Mouse (Mus musculus) liver, embryonic 16.5 days (tissue): ENCODE results near the gene Ffar4. TPM values are rescaled to one million over a fixed set of nuclear protein-coding genes. Genes with fewer than 3 reads are reported as not detected.

Source experiments
- ATAC-seq: fragments of 200-750 bp; cut with Nextera tagmentation; 2 replicates; pipeline ENCODE4 v1.8.0; 2017; ENCODE audit warnings: low read depth, mild to moderate bottlenecking, moderate number of reproducible peaks, moderate library complexity
- H3K27ac ChIP-seq: fragments of 300-500 bp; sonication (generic); 2 replicates; pipeline ENCODE4 v1.5.1; 2014; ENCODE audit warnings: mild to moderate bottlenecking, low read length
- H3K27me3 ChIP-seq: fragments of 300-500 bp; sonication (generic); 2 replicates; pipeline ENCODE4 v1.6.1; 2014; ENCODE audit warnings: low read depth, low read length, mixed read lengths; ENCODE audit not compliant: control insufficient read depth, insufficient read depth
- H3K36me3 ChIP-seq: fragments of 300-500 bp; sonication (generic); 2 replicates; pipeline ENCODE4 v1.6.1; 2014; ENCODE audit warnings: mild to moderate bottlenecking; ENCODE audit not compliant: control insufficient read depth, insufficient read depth
- H3K4me1 ChIP-seq: fragments of 300-500 bp; sonication (generic); 2 replicates; pipeline ENCODE4 v1.6.1; 2014; ENCODE audit warnings: low read depth, low read length, mixed read lengths; ENCODE audit not compliant: control insufficient read depth
- H3K4me2 ChIP-seq: fragments of 300-500 bp; sonication (generic); 2 replicates; pipeline ENCODE4 v1.6.1; 2014; ENCODE audit warnings: low read depth, low read length, mixed read lengths
- H3K4me3 ChIP-seq: fragments of 300-500 bp; sonication (generic); 2 replicates; pipeline ENCODE4 v1.5.1; 2014; ENCODE audit warnings: low read depth, mild to moderate bottlenecking, low read length
- H3K9ac ChIP-seq: fragments of 300-500 bp; sonication (generic); 2 replicates; pipeline ENCODE4 v1.6.1; 2014; ENCODE audit warnings: low read depth, low read length
- H3K9me3 ChIP-seq: fragments of 300-500 bp; sonication (generic); replicated peaks from 2 replicates; pipeline ENCODE4 v1.6.1; 2016; ENCODE audit warnings: low read length; ENCODE audit not compliant: control insufficient read depth
- WGBS: fragments of 180-500 bp; shearing (Covaris S2); extraction: QIAGEN DNeasy Blood & Tissue Kit; methylation state at CpG from one replicate; pipeline ENCODE4 v1.1.7; 2014; ENCODE audit not compliant: insufficient replicate concordance; 5-methylcytosine and 5-hydroxymethylcytosine counted together
- polyA plus RNA-seq: library from polyadenylated mRNA; unstranded; fragments of >200 nt; fragmentation: Nextera tagmentation; extraction: Ambion mirVana; gene quantifications from 2 replicates; pipeline ENCODE4 v1.2.1, GENCODE M21; 2015

Gene Ffar4
- polyA plus RNA-seq, 1 experiment from 2014 or later = 0.27 TPM

GRCm38 (mm10) chr19:38063201-38063600, 33.7 kb upstream of the Ffar4 start:
- no peak for ATAC-seq
- 70% methylated on average over 3 of the region's 3 CpGs for WGBS
- Histone ChIP-seq H3K9ac (no peak overlapping the region), H3K27ac (no peak overlapping the region), H3K4me2 (no peak overlapping the region), H3K4me3 (no peak overlapping the region), H3K4me1 (no peaks in the 10 kb centered on the region), H3K9me3 (no peaks in the 10 kb centered on the region), H3K27me3 (no peaks in the 10 kb centered on the region), H3K36me3 (no peaks in the 10 kb centered on the region; the same call in 1 of the 2 replicates)

- H3K9me3 ChIP-seq = no peaks in the 10 kb centered on the region
- WGBS = 53% methylated on average over 1 of the region's 1 CpGs
- no peak overlapping the region for H3K4me2 ChIP-seq
- H3K9ac ChIP-seq = no peak overlapping the region
- H3K27ac ChIP-seq = no peak overlapping the region
- no peak for ATAC-seq
- H3K27me3 ChIP-seq = no peaks in the 10 kb centered on the region
- H3K36me3 ChIP-seq = no peaks in the 10 kb centered on the region
- no peak overlapping the region for H3K4me3 ChIP-seq
- H3K4me1 ChIP-seq = no peaks in the 10 kb centered on the region
Observed at GRCm38 (mm10) chr19:38064051-38064450, 32.8 kb upstream of the Ffar4 start.

GRCm38 (mm10) chr19:38073226-38073625, 23.6 kb upstream of the Ffar4 start:
- no peak overlapping the region for H3K4me2 ChIP-seq
- WGBS = 77% methylated on average over 5 of the region's 5 CpGs
- no peak overlapping the region for H3K27ac ChIP-seq
- H3K9ac ChIP-seq = no peak overlapping the region
- H3K9me3 ChIP-seq = no peaks in the 10 kb centered on the region
- no peaks in the 10 kb centered on the region for H3K4me1 ChIP-seq
- no peaks in the 10 kb centered on the region for H3K36me3 ChIP-seq
- no peaks in the 10 kb centered on the region for H3K27me3 ChIP-seq
- H3K4me3 ChIP-seq = no peak overlapping the region
- no peak for ATAC-seq

GRCm38 (mm10) chr19:38075051-38075450, 21.8 kb upstream of the Ffar4 start:
- H3K4me3 ChIP-seq = no peak overlapping the region
- ATAC-seq = no peak
- no peaks in the 10 kb centered on the region for H3K9me3 ChIP-seq
- H3K36me3 ChIP-seq = no peaks in the 10 kb centered on the region
- 63% methylated on average over 11 of the region's 11 CpGs for WGBS
- H3K9ac ChIP-seq = no peak overlapping the region
- no peak overlapping the region for H3K4me2 ChIP-seq
- no peak overlapping the region for H3K27ac ChIP-seq
- no peaks in the 10 kb centered on the region for H3K27me3 ChIP-seq
- H3K4me1 ChIP-seq = no peaks in the 10 kb centered on the region

- H3K36me3 ChIP-seq = no peaks in the 10 kb centered on the region
- no peak overlapping the region for H3K4me3 ChIP-seq
- H3K9ac ChIP-seq = no peak overlapping the region
- H3K4me2 ChIP-seq = no peak overlapping the region
- no peak for ATAC-seq
- WGBS = 73% methylated on average over 2 of the region's 2 CpGs
- H3K27me3 ChIP-seq = no peaks in the 10 kb centered on the region
- no peak overlapping the region for H3K27ac ChIP-seq
- no peaks in the 10 kb centered on the region for H3K9me3 ChIP-seq
- H3K4me1 ChIP-seq = no peaks in the 10 kb centered on the region
Observed at GRCm38 (mm10) chr19:38076251-38076650, 20.6 kb upstream of the Ffar4 start.

- no peaks in the 10 kb centered on the region for H3K36me3 ChIP-seq
- no peak overlapping the region for H3K27ac ChIP-seq
- no peak overlapping the region for H3K9ac ChIP-seq
- H3K27me3 ChIP-seq = no peaks in the 10 kb centered on the region
- H3K4me1 ChIP-seq = no peaks in the 10 kb centered on the region
- H3K4me2 ChIP-seq = no peak overlapping the region
- WGBS = 54% methylated on average over 3 of the region's 3 CpGs
- ATAC-seq = no peak
- no peaks in the 10 kb centered on the region for H3K9me3 ChIP-seq
- no peak overlapping the region for H3K4me3 ChIP-seq
Observed at GRCm38 (mm10) chr19:38077851-38078540, 18.9 kb upstream of the Ffar4 start.

GRCm38 (mm10) chr19:38081361-38081760, 15.5 kb upstream of the Ffar4 start:
- no peak overlapping the region for H3K4me2 ChIP-seq
- no peak for ATAC-seq
- no peak overlapping the region for H3K4me3 ChIP-seq
- H3K4me1 ChIP-seq = no peaks in the 10 kb centered on the region
- H3K9ac ChIP-seq = no peak overlapping the region
- H3K9me3 ChIP-seq = no peaks in the 10 kb centered on the region
- no peaks in the 10 kb centered on the region for H3K36me3 ChIP-seq
- WGBS = 50% methylated on average over 3 of the region's 3 CpGs
- H3K27me3 ChIP-seq = no peaks in the 10 kb centered on the region
- no peak overlapping the region for H3K27ac ChIP-seq

GRCm38 (mm10) chr19:38082931-38083525, 13.8 kb upstream of the Ffar4 start:
- 36% methylated on average over 5 of the region's 5 CpGs for WGBS
- no peak for ATAC-seq
- H3K27ac ChIP-seq = no peak overlapping the region

GRCm38 (mm10) chr19:38085841-38086240, 11.0 kb upstream of the Ffar4 start:
- H3K9ac ChIP-seq = no peak overlapping the region
- no peaks in the 10 kb centered on the region for H3K36me3 ChIP-seq
- no peak for ATAC-seq
- no peak overlapping the region for H3K4me3 ChIP-seq
- H3K4me1 ChIP-seq = no peaks in the 10 kb centered on the region
- no peaks in the 10 kb centered on the region for H3K27me3 ChIP-seq
- H3K9me3 ChIP-seq = no peaks in the 10 kb centered on the region
- H3K27ac ChIP-seq = no peak overlapping the region
- H3K4me2 ChIP-seq = no peak overlapping the region
- WGBS = 62% methylated on average over 4 of the region's 4 CpGs

More at GRCm38 (mm10) chr19:38082931-38083525, 13.8 kb upstream of the Ffar4 start:
- Histone ChIP-seq H3K4me2 (no peak overlapping the region), H3K27me3 (no peaks in the 10 kb centered on the region), H3K36me3 (no peaks in the 10 kb centered on the region), H3K9ac (no peak overlapping the region), H3K4me1 (no peaks in the 10 kb centered on the region), H3K9me3 (no peaks in the 10 kb centered on the region), H3K4me3 (no peak overlapping the region)
